Mouse (Mus musculus): ENCODE data around the gene Emc6. TPM values are rescaled to one million over a fixed set of nuclear protein-coding genes. Genes with fewer than 3 reads are reported as not detected.

Emc6 gene
- polyA plus RNA-seq, 1 experiment from 2014 or later = 145 TPM

Other genes with a start within 250 kb of the Emc6 start
- 1.8 and 2.3 TPM in 2 replicates for gene Atp2a3, start 215.9 kb downstream of the Emc6 start, polyA plus RNA-seq (2015; fragmentation: Nextera tagmentation; extraction: Ambion mirVana)
- gene P2rx1, start 177.9 kb downstream of the Emc6 start, polyA plus RNA-seq (2015; fragmentation: Nextera tagmentation; extraction: Ambion mirVana) = 0.31 and 0.45 TPM in 2 replicates
- 35.8 TPM in 2 replicates for gene Camkk1, start 158.0 kb downstream of the Emc6 start, polyA plus RNA-seq (2015; fragmentation: Nextera tagmentation; extraction: Ambion mirVana)
- 8.3 and 9.2 TPM in 2 replicates for gene Ncbp3, start 129.3 kb downstream of the Emc6 start, polyA plus RNA-seq (2015; fragmentation: Nextera tagmentation; extraction: Ambion mirVana)
- 0.19 and 0.33 TPM in 2 replicates for gene Itgae, start 86.5 kb downstream of the Emc6 start, polyA plus RNA-seq (2015; fragmentation: Nextera tagmentation; extraction: Ambion mirVana)
- gene Haspin, start 38.7 kb downstream of the Emc6 start, polyA plus RNA-seq (2015; fragmentation: Nextera tagmentation; extraction: Ambion mirVana) = 2.5 and 3.3 TPM in 2 replicates
- 0.39 and 0.60 TPM in 2 replicates for gene P2rx5, start 16.6 kb downstream of the Emc6 start, polyA plus RNA-seq (2015; fragmentation: Nextera tagmentation; extraction: Ambion mirVana)
- gene Tax1bp3, start within 50 bp of the Emc6 start, polyA plus RNA-seq (2015; fragmentation: Nextera tagmentation; extraction: Ambion mirVana) = 120 and 129 TPM in 2 replicates
- gene Ctns, start 22.0 kb upstream of the Emc6 start, polyA plus RNA-seq (2015; fragmentation: Nextera tagmentation; extraction: Ambion mirVana) = 17.4 and 21.5 TPM in 2 replicates
- gene Shpk, start 22.4 kb upstream of the Emc6 start, polyA plus RNA-seq (2015; fragmentation: Nextera tagmentation; extraction: Ambion mirVana) = 2.5 and 3.0 TPM in 2 replicates
- gene Trpv1, start 57.3 kb upstream of the Emc6 start, polyA plus RNA-seq (2015; fragmentation: Nextera tagmentation; extraction: Ambion mirVana) = 0.31 and 0.40 TPM in 2 replicates
- 0.34 TPM in 2 replicates for gene Trpv3, start 90.4 kb upstream of the Emc6 start, polyA plus RNA-seq (2015; fragmentation: Nextera tagmentation; extraction: Ambion mirVana)
- 2.7 and 4.6 TPM in 2 replicates for gene Aspa, start 152.6 kb upstream of the Emc6 start, polyA plus RNA-seq (2015; fragmentation: Nextera tagmentation; extraction: Ambion mirVana)
- gene Gm49340, start 152.7 kb upstream of the Emc6 start, polyA plus RNA-seq (2015; fragmentation: Nextera tagmentation; extraction: Ambion mirVana) = not detected in 2 replicates
- gene Spata22, start 152.7 kb upstream of the Emc6 start, polyA plus RNA-seq (2015; fragmentation: Nextera tagmentation; extraction: Ambion mirVana) = 0.12 and 0.20 TPM in 2 replicates
- gene Olfr20, start 173.7 kb upstream of the Emc6 start, polyA plus RNA-seq (2015; fragmentation: Nextera tagmentation; extraction: Ambion mirVana) = not detected in 2 replicates
- not detected in 2 replicates for gene Olfr376, start 194.2 kb upstream of the Emc6 start, polyA plus RNA-seq (2015; fragmentation: Nextera tagmentation; extraction: Ambion mirVana)
- gene Olfr1, start 222.6 kb upstream of the Emc6 start, polyA plus RNA-seq (2015; fragmentation: Nextera tagmentation; extraction: Ambion mirVana) = not detected in 2 replicates

All from hindbrain, embryonic 16.5 days (tissue).